Mouse (Mus musculus) Muller cell, postnatal 12 days (primary cell): ENCODE results near the gene Tex46.
A peak's percentile ranks its signal among the peaks of the same experiment; 100 is the strongest.

Experiments
- DNase-seq: peaks from one replicate; pipeline ENCODE4 v3.0.0-alpha.2; 2015; ENCODE audit errors: inconsistent ontology term

The Tex46 gene

GRCm38 (mm10) chr4:136631237-136631994 is 21.2 kb downstream of the Tex46 start:
- DNase-seq: peak; percentile 26

DNA sequence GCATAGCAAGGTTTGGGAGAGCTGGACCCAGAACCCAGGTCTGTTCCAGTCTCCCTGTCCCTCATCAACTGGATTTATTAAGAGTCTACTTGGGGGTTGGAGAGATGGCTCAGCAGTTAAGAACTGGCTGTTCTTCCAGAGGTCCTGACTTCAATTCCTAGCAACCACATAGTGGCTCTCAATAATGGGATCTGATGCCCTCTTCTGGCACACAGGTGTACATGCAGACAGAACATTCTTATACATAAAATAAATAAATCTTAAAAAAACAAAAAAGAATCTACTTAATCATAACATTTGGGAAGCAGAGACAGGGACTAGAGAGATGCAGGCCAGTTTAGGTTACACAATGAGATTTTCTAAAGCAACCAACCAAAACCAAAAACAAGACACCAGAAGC is 25.8 kb downstream of the Tex46 start:
- no peak for DNase-seq

- DNase-seq: no peak
These were observed 26.3 kb downstream of the Tex46 start for GRCm38 (mm10) chr4:136636511-136636910.

GRCm38 (mm10) chr4:136636983-136637562 is 26.8 kb downstream of the Tex46 start:
- DNase-seq: no peak

DNA sequence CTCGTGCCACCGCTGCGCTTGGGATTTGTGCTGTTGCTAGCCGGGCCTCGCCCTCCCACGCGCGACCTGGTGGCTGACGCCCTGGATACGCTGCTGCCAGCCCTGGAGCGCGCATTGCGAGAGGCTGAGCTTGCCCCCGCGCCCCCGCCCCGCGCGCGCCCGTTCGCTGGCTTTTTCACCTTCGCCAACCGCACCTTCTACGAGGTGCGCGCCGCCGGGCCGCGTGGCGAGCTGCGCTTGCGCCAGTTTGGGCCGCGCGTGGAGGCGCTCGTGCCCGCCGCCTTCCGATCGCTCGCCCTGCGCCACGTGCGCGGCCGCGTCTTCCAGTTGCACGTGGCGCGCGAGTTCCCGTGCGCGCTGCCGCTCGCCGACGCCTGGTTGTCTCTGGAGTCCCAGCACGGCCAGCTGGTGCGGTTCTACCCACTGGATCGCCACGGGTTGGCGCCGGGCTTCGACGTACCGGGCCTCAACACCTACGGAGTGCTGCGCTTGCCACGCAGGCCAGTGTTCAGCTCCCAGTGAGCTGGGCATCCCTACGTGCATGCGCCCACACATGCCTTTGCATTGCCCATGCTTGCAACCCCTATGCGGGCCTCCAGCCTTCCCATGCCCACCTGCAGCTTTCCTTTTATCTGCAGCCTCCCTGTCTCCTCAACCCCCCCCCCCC is 27.5 kb downstream of the Tex46 start:
- DNase-seq: peak; percentile 55

DNA sequence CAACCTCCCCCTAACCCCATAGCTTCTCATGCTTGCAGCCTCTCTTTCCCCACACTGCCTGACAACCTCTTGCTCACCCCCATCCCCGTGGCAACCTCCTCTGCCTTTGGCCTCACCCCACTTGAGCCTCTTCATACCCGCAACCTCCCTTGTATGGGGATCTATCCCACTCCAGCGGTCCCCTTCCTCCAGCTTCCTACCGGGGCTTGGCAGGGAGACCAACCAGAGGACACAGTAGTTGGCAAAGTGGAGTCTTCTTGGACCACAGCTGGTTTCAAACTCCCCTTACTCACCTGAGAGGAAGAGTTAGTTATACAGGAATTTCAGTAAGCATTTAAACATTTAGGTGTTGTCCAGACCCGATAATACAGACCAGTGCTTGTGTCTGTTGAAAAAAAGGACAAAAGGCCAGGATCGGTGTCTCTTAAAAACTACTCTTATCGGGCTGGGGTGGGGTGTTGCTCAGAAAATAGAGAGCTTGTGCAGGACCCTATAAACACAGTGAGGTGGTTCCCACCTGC is 28.1 kb downstream of the Tex46 start:
- DNase-seq: no peak

DNA sequence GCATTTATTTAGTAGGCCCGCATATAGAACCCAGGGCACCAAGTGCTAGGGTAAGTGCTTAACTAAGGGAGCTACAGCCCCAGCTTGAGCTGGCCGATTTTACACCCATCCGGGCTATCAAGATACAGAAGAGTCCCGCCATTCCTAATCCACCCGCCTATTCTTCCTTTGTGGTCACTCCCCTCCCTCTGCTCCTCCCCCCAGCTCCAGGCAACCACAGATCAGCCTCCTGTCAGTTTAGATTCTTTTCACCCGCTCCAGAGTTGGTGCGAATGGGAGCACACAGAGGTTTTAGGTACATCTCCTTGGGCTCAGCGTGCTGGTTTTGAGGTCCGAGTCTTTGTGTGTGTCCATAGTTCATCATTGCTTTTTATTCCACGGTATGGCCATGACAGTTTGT is 28.7 kb downstream of the Tex46 start:
- peak; percentile 83 for DNase-seq

DNA sequence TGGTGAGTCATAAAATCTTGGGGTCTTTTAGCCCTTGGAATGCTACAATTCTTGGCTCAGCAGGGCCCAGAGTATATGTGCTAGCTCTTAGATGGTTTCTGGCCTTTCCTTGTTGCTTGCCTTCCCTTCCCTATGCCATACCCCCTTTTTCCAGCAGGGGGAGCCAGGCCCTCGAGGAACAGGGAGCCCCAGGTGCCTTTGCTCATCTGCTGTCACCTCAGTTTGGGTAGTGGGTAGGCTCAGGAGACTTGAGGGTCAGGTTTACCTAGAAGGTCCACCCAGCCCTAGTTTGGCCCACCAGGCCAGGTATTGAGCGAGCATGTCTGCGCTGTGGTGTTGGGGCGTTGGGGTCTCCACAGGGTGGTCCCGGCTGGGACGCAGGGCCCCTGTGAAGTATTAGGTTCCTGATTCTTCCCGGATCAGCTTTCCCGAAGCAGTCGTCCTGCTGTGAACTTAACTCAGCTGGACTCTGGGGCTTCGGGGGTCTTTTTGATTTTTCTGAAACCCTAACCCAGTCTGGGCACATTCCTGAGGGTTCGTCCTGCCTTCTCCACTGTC is 38.8 kb downstream of the Tex46 start:
- peak; percentile 70 for DNase-seq

DNA sequence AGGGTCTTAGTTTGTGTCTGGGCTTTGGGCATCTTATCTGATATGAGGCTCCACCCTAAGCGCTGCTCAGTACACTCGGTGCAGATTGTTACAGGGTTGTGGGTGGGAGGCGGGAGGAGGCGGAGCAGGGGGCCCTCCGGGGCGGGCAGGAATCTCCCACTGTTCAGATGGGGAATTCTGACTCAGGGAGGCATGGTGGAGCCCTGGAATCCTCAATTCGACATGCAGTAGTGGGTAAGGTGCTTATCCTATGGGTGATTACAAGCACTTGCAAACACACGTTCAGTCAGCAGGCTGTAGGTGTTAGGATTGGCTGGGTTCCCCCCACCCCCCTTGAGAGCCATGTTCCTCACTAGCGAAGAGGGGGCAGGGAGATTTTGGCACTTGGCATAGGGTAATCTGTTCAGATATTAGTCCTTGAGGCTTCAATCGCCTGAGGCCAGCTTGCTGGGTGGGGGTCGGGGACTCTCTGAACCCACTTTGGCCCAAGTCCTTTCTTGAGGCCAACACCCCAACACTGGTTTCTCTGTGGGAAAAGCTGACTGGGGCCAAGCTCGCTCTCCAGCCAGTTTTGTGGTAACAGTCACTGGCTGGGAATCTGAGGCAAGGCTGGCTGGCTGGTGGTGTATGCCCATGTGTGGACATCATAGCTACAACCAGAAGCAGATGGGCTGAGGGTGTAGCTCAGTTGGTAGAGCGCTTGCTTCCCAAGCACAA is 39.4 kb downstream of the Tex46 start:
- DNase-seq: peak; percentile 88

- no peak for DNase-seq
These were observed 40.0 kb downstream of the Tex46 start for GRCm38 (mm10) chr4:136650261-136650660.

DNA sequence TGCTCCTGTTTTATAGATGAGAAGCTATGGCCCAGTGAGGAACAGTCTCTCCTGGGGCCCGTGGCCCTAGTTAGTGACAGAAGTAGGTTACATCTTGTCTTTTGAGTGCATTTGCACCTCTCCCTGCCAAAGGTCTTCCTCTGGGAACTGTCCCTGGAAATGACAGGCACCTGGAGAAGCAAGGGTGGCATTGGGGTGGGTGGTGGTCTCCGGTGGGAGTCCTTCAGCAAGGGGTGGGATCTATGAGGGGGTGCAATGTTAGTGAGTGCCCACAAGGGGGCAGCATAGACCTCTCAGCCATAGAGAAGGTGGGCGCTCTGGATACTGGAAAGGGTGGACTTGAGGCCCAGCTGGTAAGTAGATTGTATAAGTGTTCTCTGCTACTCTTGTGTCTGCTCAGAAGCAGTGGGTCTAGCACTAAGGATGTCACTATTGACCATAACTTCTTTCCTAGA is 41.1 kb downstream of the Tex46 start:
- no peak for DNase-seq

DNA sequence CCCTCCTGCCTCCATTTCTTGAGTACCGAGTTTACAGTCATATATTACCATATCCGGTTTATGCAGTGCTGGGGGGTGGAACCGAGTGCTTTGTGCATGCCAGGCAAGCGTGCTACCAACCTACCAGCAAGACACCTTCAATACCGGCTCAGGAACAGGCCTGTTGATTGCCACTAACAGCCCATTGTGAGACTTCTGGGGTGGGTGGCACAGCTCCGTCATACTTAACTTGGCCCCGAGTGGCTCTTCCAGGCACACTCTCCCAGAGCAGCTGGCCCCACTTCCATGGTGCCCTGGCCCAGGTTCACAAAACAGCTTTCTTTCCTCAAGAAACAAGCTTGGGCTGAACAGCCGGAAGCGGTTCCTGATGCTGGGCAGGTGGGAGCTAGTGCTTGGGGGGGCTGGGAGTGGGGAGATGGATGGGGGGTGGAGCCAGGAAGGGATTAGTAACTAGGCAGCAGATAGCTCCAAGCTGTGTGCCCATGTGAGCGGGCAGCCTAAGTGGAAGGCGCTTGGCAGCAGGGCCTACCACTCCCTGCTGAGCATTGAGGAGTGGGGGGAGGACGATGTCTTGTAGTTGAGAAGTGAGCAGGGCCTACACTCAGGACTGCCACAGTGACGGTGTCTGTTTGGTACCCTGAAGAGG is 41.8 kb downstream of the Tex46 start:
- no peak for DNase-seq

- no peak for DNase-seq
These were observed 42.3 kb downstream of the Tex46 start for GRCm38 (mm10) chr4:136652528-136652910.

GRCm38 (mm10) chr4:136653019-136653418 is 42.8 kb downstream of the Tex46 start:
- no peak for DNase-seq

GRCm38 (mm10) chr4:136653692-136654234 is 43.5 kb downstream of the Tex46 start:
- no peak for DNase-seq

GRCm38 (mm10) chr4:136657914-136658313 is 47.7 kb downstream of the Tex46 start:
- DNase-seq: no peak
